Comparison of ENCODE assay signal across 9 mouse cellular contexts in genomic region chr16:28880756-28881155, GRCm38 (mm10). TPM values are rescaled to one million over a fixed set of nuclear protein-coding genes. Genes with fewer than 3 reads are reported as not detected.
A peak's percentile ranks its signal among the peaks of the same experiment; 100 is the strongest.
DNase-seq lines count a peak whose midpoint lies in the region; ATAC-seq lines count a peak whose summit lies in the region.
"Had no signal": no experiment of that assay in that cellular context is flagged by ENCODE, and none has a peak within 500 bp of the region (broad histone marks: within the 10 kb centered on the region; RNA-seq: fewer than 3 reads in every experiment).

No protein-coding gene starts in this region.

- no peaks in the 10 kb centered on the region for H3K27me3 ChIP-seq in intestine, embryonic 16.5 days (replicated peaks; ENCODE audit: control insufficient read depth, insufficient read depth, low read length)
- no peaks in the 10 kb centered on the region for H3K27me3 ChIP-seq in midbrain, embryonic 10.5 days (ENCODE audit: low read depth, poor library complexity, severe bottlenecking)
- H3K27me3 ChIP-seq: limb, embryonic 12.5 days had no signal

- no peak overlapping the region for H3K4me3 ChIP-seq in intestine, embryonic 16.5 days (ENCODE audit: low read length)
- no peak overlapping the region for H3K4me3 ChIP-seq in midbrain, embryonic 10.5 days
- H3K4me3 ChIP-seq: limb, embryonic 12.5 days had no signal

- H3K36me3 ChIP-seq in intestine, embryonic 16.5 days (ENCODE audit: control insufficient read depth, insufficient read depth, low read length) = no peaks in the 10 kb centered on the region
- H3K36me3 ChIP-seq in midbrain, embryonic 10.5 days = no peaks in the 10 kb centered on the region
- H3K36me3 ChIP-seq: limb, embryonic 12.5 days had no signal

- H3K4me2 ChIP-seq in intestine, embryonic 16.5 days (ENCODE audit: low read depth, low read length) = peak overlapping the region; percentile 30; the same call in 1 of the 2 replicates
- H3K4me2 ChIP-seq: limb, embryonic 12.5 days had no signal

- H3K4me1 ChIP-seq in intestine, embryonic 16.5 days (ENCODE audit: control insufficient read depth, insufficient read depth, low read length) = peaks cover 35% of the 10 kb centered on the region
- H3K4me1 ChIP-seq in midbrain, embryonic 10.5 days = peaks cover 41% of the 10 kb centered on the region

- peak overlapping the region; percentile 57 for H3K27ac ChIP-seq in intestine, embryonic 16.5 days (ENCODE audit: low read length)
- H3K27ac ChIP-seq in midbrain, embryonic 10.5 days (replicated peaks) = peak overlapping the region; percentile 20
- H3K27ac ChIP-seq: limb, embryonic 12.5 days had no signal

- no peak for ATAC-seq in intestine, embryonic 16.5 days
- no peak for ATAC-seq in megakaryocyte-erythroid progenitor cell, adult 5-6 weeks (replicated peaks; ENCODE audit: low FRiP score, low TSS enrichment, poor library complexity, severe bottlenecking)
- ATAC-seq in erythroid progenitor cell, adult 5-6 weeks (replicated peaks; ENCODE audit: low FRiP score, poor library complexity, severe bottlenecking) = no peak

- WGBS in intestine, embryonic 16.5 days = 15% methylated on average over 8 of the region's 8 CpGs
- WGBS in midbrain, embryonic 10.5 days = 60% methylated on average over 8 of the region's 8 CpGs

- H3K9ac ChIP-seq in intestine, embryonic 16.5 days (ENCODE audit: low read depth, low read length) = no peak overlapping the region
- H3K9ac ChIP-seq: limb, embryonic 12.5 days had no signal

- DNase-seq in NIH3T3 (ENCODE audit: low read depth) = peak; percentile 81
- DNase-seq in adrenal gland, postnatal 36 days = peak; percentile 86
- DNase-seq in midbrain, embryonic 10.5 days (ENCODE audit: low spot score) = no peak
- no peak for DNase-seq in spleen, postnatal 14 days (ENCODE audit: low spot score in 2 of 2)
- DNase-seq in thymus, postnatal 36 days = no peak

- no peaks in the 10 kb centered on the region for H3K9me3 ChIP-seq in intestine, embryonic 16.5 days (ENCODE audit: control insufficient read depth, low read length)
- no peaks in the 10 kb centered on the region for H3K9me3 ChIP-seq in midbrain, embryonic 10.5 days (replicated peaks)
- H3K9me3 ChIP-seq: limb, embryonic 12.5 days had no signal

RNA-seq across cellular contexts. Expression of gene Mb21d2, which starts 48.7 kb away (rescaled TPM):
- total RNA-seq in adrenal gland, postnatal 36 days (2021) = 10 to 100 TPM; 12.2 to 14.4 TPM
- 6.6 and 7.2 TPM in 2 replicates for polyA plus RNA-seq in intestine, embryonic 16.5 days (2015; fragmentation: Nextera tagmentation; extraction: Ambion mirVana)
- polyA plus RNA-seq in midbrain, embryonic 10.5 days (2016; fragmentation: Nextera tagmentation; extraction: Ambion mirVana) = 4.7 and 5.7 TPM in 2 replicates
- not detected in 2 replicates for total RNA-seq in megakaryocyte-erythroid progenitor cell, adult 5-6 weeks (2014; fragmentation: Nextera tagmentation)
- not detected in 2 replicates for total RNA-seq in megakaryocyte-erythroid progenitor cell, adult 5-6 weeks (2017)
- total RNA-seq in erythroid progenitor cell, adult 5-6 weeks (2015; ENCODE audit: low replicate concordance) = not detected in 2 replicates
- total RNA-seq in erythroid progenitor cell, adult 5-6 weeks (2017; ENCODE audit: low replicate concordance) = not detected in 2 replicates

Comparison
In these comparisons a context has a peak if more than half of its experiments do, and no peak if none do; other contexts are left out.
1. DNase-seq: peak in NIH3T3 (single experiment) and adrenal gland, postnatal 36 days (2 of 2); none in midbrain, embryonic 10.5 days (single experiment), spleen, postnatal 14 days (0 of 2) and thymus, postnatal 36 days (0 of 2).
2. RNA of gene Mb21d2, which starts 48.7 kb away (total RNA-seq): 12.2 to 14.4 TPM in adrenal gland, postnatal 36 days; not detected in megakaryocyte-erythroid progenitor cell, adult 5-6 weeks and not detected in erythroid progenitor cell, adult 5-6 weeks; every median in the first group is over 10 times any median in the second.